Mouse (Mus musculus) spleen, adult 12 weeks (tissue): ENCODE results near the gene Man2c1.

Experiments
- DNase-seq: peaks from one replicate; pipeline ENCODE4 v3.0.0; 2022; ENCODE audit warnings: low spot score

Gene Man2c1

DNA sequence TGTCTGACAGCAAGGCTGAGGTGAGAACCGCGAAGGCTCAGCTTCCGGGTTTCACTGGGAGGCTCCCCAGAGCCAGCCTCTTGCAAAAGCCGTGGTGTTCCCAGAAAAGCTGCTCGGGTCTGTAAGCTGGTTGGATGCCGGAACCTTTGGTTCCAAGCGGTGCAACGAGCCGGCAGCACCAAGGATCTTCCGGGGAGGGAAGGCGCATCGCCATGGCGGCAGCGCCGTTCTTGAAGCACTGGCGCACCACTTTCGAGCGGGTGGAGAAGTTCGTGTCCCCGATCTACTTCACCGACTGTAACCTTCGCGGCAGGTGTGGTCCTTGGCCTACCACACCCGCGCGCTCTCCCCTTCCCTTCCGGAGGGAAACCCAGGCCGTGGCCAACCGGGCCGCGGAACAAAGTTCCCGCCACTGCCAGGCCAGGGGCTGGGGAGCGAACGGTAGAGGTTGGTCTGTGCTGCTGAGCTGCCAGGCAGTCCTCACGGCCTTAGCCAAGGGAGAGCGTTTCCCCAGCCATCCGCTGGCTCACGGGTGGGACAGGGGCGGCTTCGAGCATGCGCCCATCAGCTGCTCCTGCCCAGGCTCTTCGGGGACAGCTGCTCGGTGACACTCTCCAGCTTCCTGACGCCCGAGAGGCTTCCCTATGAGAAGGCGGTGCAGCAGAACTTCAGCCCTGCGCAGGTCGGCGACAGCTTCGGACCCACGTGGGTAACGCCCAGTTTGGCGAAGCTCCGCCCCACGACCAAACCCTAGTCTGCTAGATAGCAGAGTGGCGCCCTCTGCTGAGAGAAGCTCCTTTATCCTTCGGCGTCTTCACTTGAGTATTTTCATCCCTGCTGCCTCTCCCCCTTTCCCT is at the start of gene Man2c1:
Man2c1 (plus strand) TSS at position 114 of the 857 bp plus-strand sequence.
- peak; percentile 89 for DNase-seq

DNA sequence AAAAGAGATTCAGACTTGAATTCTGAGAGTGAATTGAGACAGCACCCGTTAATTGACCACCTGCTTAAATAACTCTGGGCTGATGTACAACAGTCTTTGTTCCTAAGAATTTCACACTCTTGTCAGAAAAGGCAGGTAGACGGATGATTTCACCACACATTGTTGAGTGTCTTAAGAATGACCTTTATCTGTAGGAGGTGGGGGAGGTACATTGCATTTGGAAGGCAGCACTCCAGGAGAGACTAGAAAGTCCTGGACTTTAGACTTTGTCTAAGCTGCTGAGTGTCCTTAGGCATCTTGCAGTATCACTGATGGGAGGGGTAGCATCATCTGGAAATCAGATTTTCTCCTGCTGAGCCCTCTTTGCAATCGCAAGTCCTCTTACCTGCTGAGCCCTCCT is 48.3 kb upstream of the Man2c1 start:
- DNase-seq, result no peak

DNA sequence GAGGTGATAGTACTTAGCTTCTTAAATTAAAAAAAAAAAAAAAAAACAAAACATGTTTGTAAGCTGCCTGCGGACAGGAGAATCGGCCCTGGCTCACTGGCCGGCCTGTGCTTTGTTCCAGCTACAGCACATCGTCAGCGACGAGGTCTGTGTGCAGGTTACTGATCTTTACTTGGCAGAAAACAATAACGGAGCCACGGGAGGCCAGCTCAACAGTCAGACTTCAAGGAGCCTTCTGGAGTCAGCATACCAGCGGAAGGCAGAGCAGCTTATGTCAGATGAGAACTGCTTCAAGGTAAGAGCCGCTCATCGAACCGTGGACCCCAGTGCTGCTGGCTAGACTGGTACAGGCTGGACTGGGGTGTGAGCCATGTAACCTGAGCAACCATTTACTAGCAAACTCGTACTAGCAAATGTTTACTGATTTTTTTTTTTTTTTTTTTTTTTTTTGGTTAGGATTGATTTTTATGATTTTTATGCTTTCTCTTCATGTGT is 13.2 kb upstream of the Man2c1 start:
- no peak for DNase-seq

DNA sequence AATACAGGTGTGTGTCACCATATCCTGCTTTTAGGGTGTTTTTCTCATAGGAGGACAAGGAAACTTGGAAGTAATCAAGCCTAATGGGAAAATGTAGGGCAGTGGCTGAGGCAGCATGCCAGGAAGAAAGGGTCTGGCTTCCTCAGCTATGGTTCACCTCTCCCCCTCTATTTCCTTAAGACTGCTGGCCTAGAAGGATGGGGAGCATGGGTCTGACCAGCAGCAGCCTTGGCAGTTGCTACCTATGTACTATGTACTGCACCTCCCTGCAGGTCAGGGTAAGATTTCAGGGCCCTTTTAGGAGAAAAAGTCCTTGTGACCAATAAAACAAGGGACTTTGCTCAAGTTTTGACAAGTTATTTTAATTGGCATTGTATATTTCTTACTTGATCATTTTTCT is 849 bp upstream of the Man2c1 start:
- DNase-seq, result no peak

DNA sequence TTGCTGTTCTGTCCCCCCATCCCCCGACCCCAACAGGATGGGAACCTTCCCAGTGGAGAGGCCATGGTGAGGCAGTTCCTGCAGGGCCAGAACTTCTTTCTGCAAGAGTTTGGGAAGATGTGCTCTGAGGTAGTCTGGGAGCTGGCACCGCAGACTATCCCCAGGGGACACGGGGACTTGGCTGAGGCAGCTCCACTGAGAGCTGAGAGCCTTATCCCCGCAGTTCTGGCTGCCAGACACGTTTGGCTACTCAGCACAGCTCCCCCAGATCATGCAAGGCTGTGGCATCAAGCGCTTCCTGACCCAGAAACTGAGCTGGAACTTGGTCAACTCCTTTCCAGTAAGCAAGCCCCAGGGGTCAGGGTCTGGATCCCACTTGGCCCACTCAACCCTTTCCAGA is 6.8 kb downstream of the Man2c1 start:
- no peak for DNase-seq

DNA sequence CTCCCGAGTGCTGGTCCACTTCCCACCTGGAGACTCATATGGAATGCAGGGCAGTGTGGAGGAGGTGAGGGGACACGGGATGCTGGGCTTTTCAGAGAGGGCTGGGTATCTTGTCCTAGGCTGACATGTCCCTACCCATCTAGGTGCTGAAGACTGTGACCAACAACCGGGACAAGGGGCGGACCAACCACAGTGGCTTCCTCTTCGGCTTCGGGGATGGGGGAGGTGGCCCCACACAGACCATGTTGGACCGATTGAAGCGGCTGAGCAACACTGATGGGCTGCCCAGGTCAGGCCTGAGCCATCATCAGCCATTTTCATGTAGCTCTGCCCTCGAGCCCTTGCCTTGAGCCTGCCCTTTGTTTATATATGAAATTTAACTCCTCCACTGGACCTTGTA is 7.3 kb downstream of the Man2c1 start:
- DNase-seq, result no peak

DNA sequence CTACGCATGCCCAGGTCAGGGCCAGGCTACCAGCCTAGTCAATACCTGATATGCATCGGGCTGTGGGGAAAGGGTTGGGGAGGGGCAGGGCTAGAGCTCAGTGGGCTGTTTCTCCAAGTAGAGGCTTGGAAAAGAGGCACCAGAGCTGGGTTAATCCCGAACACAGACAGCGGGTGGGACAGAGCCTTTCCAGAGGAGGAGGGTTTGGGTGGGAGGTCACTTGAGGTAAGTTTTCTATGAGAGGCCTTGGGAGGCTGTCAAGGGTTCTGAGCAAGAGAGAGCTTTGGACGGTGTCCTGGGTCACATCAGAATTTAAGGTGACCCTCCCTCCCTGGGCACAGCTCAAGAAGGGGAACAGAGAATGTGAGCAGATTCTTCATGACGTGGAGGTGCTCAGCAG is 8.0 kb downstream of the Man2c1 start:
- DNase-seq, result no peak

DNA sequence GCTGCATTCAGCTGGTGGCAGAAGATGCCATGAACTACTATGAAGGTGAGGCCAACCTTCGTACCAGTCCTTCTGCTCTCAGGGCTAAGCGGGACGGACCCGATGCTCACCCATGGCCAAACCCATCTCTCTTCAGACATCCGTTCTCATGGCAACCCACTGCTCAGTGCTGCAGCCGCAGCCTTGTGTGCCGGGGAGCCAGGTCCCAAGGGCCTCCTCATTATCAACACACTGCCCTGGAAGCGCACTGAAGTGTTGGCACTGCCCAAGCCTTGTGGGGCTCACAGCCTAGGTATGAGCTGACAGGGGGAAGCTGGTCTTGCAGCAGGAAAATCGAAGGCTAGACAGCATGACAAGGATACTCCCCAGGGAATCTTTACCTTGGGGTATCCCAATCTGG is 8.6 kb downstream of the Man2c1 start:
- DNase-seq, result no peak

DNA sequence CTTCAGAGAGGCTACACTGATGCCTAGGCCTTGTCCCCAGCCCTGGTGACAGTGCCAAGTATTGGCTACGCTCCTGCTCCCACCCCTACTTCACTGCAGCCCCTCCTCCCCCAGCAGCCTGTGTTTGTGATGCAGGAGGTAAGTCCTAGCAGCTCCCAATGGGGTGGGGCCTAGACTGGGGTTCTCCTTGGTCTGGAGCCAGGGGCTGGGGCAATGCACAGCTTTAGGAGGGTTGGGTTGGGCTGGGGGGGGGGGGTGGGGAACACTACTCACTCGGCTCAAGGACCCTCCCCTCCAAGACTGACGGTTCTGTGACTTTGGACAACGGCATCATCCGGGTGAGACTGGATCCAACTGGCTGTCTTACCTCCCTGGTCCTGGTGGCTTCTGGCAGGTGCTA is 9.1 kb downstream of the Man2c1 start:
- DNase-seq, result no peak

DNA sequence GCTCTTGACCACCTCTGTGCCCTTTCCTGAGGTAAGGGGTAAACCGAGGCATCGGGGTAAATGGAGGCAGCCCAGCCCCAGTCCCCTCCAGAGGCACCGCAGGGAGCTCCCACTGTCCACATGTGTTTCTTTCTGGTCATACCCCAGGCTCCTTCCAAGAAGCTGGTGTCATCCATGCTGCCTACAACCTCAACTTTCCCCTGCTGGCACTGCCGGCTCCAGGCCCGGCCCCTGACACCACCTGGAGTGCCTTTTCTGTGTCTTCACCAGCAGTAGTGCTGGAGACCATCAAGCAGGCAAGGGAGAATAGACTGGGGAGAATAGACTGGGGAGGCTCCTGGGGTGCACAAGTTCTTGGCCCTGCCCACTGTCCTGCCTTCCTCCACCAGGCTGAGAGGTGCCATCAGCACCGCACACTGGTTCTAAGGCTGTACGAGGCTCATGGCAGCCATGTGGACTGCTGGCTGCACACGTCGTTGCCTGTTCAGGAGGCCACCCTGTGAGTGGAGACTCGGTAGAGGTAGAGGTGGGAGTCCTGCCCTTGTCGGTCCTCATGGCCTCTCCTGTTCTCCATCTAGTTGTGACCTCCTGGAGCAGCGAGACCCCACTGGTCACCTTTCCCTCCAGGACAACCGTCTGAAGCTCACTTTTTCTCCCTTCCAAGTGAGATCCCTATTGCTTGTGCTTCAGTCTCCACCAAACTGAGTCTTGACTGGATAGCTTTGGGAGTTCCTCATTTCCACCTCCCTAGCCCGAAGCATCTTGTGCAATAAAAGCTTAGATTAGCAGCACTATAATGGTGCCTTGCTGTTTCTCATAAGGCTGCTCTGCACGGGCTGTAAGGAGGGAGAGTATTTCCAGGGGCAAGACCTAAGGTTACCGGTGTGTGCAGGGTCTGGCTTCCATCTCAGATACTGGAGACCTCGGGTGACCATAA is 11.2 kb downstream of the Man2c1 start:
- no peak for DNase-seq

DNA sequence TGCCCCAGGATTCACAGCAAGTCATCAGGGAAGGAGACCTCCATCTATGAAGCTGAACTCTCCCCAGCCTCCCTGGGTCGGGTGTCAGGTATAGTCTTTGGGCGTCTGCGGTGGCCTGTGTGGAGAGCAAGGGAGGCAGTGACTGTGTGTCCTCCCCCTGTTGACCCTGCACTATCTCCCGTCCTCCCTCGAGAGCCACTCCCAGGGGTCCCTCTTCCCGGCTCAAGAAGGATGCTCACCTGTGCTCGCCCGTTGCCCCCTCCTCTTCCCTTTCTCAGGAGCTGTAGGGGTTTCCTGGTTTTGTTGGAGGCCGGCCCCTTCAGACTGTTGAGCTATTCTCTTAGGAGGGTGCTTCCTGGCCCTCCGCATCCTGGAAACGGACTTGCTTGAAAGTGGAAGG is 12.7 kb downstream of the Man2c1 start:
- no peak for DNase-seq

DNA sequence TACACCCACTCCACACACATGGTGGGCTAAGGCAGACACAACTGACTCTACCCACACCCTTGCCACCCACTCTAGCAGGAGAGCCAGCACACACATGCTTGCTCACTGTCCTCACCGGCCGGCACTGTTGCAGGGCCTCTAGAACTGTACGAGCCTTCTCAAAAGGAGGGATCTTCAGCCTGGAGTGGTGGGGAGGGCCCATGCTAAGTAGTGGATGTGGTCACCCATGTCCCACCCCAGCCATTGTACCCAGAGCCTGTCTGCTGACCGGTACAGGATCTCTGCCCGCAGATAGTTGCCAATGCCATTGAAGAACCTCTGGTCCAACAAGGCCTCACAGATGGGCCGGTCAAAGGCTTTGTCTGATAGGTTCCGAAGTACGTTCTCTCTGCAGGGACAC is 14.3 kb downstream of the Man2c1 start:
- DNase-seq, result no peak

DNA sequence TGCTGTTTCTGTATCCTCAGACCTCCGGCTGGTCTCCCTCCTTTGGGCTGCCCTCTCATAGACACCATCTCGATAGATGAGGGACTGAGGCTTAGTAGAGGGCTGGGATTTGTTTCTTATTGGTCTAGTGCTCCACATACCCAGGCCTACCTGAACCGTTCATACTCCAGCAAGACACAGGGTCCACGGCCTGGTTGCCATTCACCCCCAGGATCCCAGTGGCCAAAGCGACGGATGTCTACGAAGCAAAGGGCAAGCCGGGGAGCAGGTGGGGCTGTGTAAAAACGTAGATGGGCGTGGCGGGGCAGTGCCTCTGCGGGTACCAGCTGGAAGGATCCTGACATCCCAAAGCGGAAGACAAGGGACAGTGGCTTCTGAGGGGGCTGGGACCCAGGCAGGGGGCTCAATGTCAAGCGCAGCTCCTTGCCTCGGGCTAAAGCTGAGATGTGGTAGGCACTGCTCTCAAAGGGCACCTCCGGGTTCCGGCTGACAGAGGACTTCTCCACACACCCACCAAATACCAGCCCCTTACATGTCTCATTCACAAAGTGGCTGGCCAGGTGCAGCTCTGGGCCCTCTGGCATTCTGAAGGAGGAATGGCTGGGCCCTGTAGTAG is 16.1 kb downstream of the Man2c1 start:
- DNase-seq, result no peak

DNA sequence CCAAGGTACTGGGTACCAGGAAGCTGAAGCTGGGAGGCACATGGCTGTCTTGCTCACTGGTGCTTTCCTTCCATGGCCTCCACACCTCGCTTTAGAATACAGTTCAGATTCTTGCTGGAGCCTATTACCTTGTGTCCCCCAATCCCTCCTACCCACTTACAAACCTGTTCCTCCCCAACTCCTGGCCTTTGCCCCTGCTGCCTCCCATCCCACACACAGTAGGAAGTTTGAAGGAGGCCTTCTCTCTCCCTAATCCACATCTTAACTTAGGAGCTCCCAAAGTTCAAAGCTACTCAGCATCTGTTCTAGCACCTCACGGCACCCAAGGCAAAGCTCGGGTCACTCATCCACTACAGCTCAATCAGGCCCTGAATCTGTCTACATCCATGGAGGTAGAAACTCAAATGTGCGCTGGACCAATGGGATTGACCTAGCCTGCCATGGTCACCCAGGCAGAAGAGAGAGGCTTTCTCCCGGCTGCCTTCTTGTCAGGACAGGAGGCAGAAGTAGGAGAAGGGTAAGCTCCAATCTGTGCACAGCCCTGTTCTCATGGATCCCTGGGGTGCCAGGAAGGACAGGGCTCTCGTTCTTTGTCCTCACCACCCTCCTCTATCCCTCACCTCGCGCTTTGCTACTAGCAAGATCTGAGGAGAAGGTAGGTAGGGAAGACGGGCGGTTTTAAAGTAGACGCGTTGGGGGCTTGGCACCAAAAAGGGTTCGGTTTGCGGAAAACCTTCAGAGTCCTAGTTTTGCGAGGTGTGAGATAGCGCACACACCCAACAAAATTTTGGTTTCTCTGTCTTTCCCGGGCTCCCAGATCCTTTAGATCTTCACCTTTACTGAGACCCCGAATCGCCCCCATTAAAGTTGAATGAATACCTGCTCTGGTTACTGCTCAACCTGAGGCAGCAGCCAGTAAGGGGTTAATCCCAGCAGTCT is 17.0 kb downstream of the Man2c1 start:
- DNase-seq, result no peak

DNA sequence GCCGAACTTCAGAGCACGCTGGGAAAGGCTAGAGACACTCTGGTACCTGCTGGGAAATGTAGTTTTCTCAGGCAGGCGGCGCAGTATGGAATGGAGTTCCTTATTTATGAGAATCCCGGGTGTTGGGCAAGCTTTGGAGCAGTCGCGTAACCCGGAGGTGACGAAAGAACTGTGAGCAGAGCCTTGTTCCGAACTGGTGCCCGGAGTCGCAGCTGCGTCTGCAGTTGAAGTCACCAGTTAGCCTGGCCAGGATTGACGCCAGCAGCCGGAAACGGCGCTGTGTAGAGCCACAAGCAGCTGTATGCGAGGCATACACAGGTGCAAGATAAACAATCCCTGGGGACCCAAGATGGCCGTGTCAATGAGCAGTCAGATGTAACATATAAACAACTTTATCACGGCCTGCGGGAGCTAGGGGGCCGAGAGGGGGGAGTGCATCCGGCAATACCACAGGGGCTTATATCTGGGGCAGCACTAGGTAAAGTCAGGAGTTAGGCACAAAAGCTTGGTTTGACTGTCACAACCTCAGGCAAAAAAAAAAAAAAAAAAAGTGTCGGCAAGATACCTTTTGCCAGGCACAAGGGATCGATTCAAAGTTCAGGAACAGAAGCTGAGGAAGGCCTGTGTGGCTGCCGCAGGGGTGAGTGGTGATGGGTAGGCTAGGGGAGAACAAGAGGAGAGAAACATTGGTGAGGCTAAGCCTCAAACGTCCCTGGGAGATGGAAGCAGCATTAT is 17.8 kb downstream of the Man2c1 start, which contains the start of gene Neil1:
Neil1 (minus strand) TSS at position 162 of the 735 bp plus-strand sequence.
- DNase-seq, result peak; percentile 70

DNA sequence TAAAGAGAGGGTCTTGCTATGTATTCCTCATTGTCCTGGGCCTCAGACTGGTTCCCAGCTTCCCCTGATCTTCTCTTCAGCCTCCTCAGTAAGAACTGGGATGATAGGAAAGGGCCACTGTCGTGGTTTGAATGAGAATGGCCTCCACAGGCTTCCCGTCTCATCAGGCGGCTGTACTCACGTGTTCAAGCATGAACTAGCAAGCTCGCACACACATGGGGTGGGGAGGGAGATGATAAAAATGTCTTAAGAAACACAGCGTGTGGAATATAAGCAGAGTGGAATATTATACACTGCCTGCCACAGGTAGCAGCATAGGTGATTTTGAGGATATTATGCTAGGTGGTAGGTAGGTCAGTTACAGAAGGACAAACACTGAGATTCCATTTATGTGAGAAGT is 18.5 kb downstream of the Man2c1 start:
- no peak for DNase-seq

DNA sequence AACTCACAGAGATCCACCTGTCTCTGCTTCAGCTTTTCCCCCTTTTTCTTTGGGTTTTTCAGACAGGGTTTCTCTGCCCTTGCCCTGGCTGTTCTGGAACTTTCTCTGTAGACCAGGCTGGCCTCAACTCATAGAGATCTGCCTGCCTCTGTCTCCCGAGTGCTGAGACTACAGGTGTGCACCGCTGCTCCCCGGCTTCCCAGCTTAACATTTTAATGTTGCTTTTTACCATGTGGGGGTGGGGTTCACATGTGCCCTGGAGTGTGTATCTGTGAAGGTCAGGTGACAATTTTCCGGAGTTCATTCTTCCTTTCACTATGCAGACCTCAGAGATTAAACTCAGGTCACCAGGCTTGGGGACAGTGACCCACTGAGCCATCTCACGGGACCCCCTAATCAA is 19.7 kb downstream of the Man2c1 start:
- DNase-seq, result no peak

DNA sequence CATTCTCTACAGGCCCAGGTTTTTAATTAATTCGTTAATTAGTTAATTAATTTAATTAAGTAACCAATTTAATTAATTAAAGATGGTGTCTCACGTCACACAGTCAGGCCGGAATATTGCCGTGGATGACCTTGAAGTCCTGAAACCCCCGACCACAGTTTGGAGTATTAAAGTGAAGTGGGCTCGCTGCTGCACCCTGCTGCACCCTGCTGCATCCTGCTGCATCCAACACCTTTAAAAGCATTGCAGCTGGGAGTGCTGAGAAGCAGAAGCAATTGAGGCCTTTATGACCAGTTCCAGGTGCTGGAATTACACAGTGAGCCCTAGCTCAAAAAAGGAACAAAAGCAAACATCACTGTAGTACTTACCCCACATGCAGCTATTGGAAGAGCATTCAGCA is 21.8 kb downstream of the Man2c1 start:
- DNase-seq, result no peak

DNA sequence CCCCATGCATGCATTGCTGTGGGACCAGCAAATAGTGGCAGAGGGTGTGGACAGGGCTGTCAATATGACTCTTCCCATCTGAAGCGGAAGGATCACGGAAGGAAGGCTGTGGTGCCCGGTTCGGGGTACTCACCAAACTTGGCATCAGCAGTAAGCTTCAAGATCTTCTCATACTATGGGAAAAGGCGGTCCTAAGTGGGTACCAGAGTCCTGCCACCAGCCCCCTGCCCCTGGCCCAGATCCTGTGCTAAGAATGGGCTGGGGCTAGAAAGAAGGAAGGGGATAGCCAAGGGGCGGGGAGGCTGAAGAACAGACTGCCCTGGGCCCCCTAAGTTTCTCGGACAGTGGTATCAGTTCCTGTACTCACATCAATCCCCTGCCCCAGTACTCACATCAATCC is 25.9 kb downstream of the Man2c1 start:
- DNase-seq, result no peak

DNA sequence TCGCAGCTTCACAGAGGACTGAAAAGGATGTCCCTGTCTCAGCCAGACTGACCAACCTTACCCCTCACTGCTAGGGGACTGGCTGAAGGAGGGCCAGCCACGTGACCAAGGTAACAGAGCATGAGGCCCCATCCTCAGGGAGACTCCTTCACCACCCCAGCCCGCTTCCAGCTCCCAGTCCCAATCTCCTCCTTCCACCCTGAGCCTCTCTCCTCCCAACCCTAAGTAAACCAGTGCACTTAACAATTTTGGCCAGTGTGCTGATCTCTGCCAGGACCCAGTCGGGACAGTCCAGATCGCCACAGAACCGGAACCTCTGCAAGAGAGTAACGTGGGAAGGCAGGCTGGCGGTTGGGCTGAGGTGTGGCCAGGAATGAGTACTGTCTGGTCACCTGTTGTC is 26.3 kb downstream of the Man2c1 start:
- DNase-seq, result no peak

DNA sequence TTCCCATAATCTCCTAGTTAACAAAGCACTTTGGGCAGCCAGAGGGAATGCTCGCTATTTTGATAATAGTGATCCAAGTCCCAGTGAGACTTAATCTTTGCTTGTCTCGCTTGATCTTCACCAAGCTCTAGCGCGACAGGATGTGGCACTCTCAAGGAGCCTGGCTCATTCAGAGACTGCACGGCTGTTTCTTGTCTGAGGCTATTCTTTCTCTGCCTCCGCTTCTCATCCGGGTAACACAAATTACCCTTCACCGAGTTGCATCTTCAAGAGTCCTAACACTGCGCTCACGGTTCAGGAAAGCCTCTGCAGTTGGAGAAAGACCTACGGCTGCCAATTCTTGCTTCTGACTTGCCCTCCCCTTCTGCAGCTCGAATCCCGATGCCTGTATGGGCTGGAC is 27.0 kb downstream of the Man2c1 start:
- DNase-seq, result no peak
